Mouse (Mus musculus): ENCODE results near the gene Akap17b. TPM values are rescaled to one million over a fixed set of nuclear protein-coding genes. Genes with fewer than 3 reads are reported as not detected.

Gene Akap17b
- polyA plus RNA-seq, 1 experiment from 2014 or later, result 6.2 TPM

GRCm38 (mm10) chrX:36595247-36595646 lies 49.9 kb downstream of the Akap17b start:
- no peak overlapping the region for H3K4me2 ChIP-seq (ENCODE audit: low read length)
- no peak for ATAC-seq (ENCODE audit: low FRiP score, low TSS enrichment)

GRCm38 (mm10) chrX:36591539-36591938 lies 53.7 kb downstream of the Akap17b start:
- ATAC-seq (ENCODE audit: low FRiP score, low TSS enrichment), result no peak
- no peak overlapping the region for H3K4me3 ChIP-seq (replicated peaks; ENCODE audit: low read depth, low read length)
- no peak overlapping the region for H3K4me2 ChIP-seq (ENCODE audit: low read length)
- no peaks in the 10 kb centered on the region for H3K27me3 ChIP-seq (ENCODE audit: control insufficient read depth, insufficient read depth, low read length)
- H3K27ac ChIP-seq (replicated peaks; ENCODE audit: low read depth, low read length), result no peak overlapping the region
- DNase-seq, result no peak
- H3K36me3 ChIP-seq (ENCODE audit: control insufficient read depth, insufficient read depth, low read length), result no peaks in the 10 kb centered on the region
- H3K9ac ChIP-seq (replicated peaks; ENCODE audit: low read length), result no peak overlapping the region
- no peaks in the 10 kb centered on the region for H3K9me3 ChIP-seq (ENCODE audit: control insufficient read depth, low read length)
- 76% methylated on average over 4 of the region's 4 CpGs for WGBS
- H3K4me1 ChIP-seq (ENCODE audit: control insufficient read depth, insufficient read depth, low read length), result peaks cover 5% of the 10 kb centered on the region

More at GRCm38 (mm10) chrX:36595247-36595646, 49.9 kb downstream of the Akap17b start:
- Histone ChIP-seq H3K36me3 (ENCODE audit: control insufficient read depth, insufficient read depth, low read length) (no peaks in the 10 kb centered on the region), H3K27ac (replicated peaks; ENCODE audit: low read depth, low read length) (no peak overlapping the region), H3K9me3 (ENCODE audit: control insufficient read depth, low read length) (no peaks in the 10 kb centered on the region), H3K4me3 (replicated peaks; ENCODE audit: low read depth, low read length) (no peak overlapping the region), H3K4me1 (ENCODE audit: control insufficient read depth, insufficient read depth, low read length) (peaks cover 8% of the 10 kb centered on the region; the same call in 1 of the 2 replicates), H3K27me3 (ENCODE audit: control insufficient read depth, insufficient read depth, low read length) (no peaks in the 10 kb centered on the region), H3K9ac (replicated peaks; ENCODE audit: low read length) (no peak overlapping the region)
- DNase-seq, result no peak
- WGBS, result 92% methylated on average over 3 of the region's 3 CpGs

GRCm38 (mm10) chrX:36591120-36591519 lies 54.1 kb downstream of the Akap17b start:
- ATAC-seq (ENCODE audit: low FRiP score, low TSS enrichment) (no peak), DNase-seq (no peak)
- no peak overlapping the region for H3K9ac ChIP-seq (replicated peaks; ENCODE audit: low read length)
- no peaks in the 10 kb centered on the region for H3K27me3 ChIP-seq (ENCODE audit: control insufficient read depth, insufficient read depth, low read length)
- WGBS, result 71% methylated on average over 1 of the region's 1 CpGs
- peaks cover 5% of the 10 kb centered on the region for H3K4me1 ChIP-seq (ENCODE audit: control insufficient read depth, insufficient read depth, low read length)
- H3K4me3 ChIP-seq (replicated peaks; ENCODE audit: low read depth, low read length), result no peak overlapping the region
- H3K4me2 ChIP-seq (ENCODE audit: low read length), result no peak overlapping the region
- no peak overlapping the region for H3K27ac ChIP-seq (replicated peaks; ENCODE audit: low read depth, low read length)
- no peaks in the 10 kb centered on the region for H3K9me3 ChIP-seq (ENCODE audit: control insufficient read depth, low read length)
- no peaks in the 10 kb centered on the region for H3K36me3 ChIP-seq (ENCODE audit: control insufficient read depth, insufficient read depth, low read length)

- Histone ChIP-seq H3K36me3 (ENCODE audit: control insufficient read depth, insufficient read depth, low read length) (no peaks in the 10 kb centered on the region), H3K4me3 (replicated peaks; ENCODE audit: low read depth, low read length) (no peak overlapping the region), H3K27ac (replicated peaks; ENCODE audit: low read depth, low read length) (no peak overlapping the region), H3K4me1 (ENCODE audit: control insufficient read depth, insufficient read depth, low read length) (peaks cover 5% of the 10 kb centered on the region), H3K27me3 (ENCODE audit: control insufficient read depth, insufficient read depth, low read length) (no peaks in the 10 kb centered on the region), H3K9me3 (ENCODE audit: control insufficient read depth, low read length) (no peaks in the 10 kb centered on the region), H3K9ac (replicated peaks; ENCODE audit: low read length) (no peak overlapping the region), H3K4me2 (ENCODE audit: low read length) (no peak overlapping the region)
- WGBS, result 83% methylated on average over 7 of the region's 7 CpGs
- ATAC-seq (ENCODE audit: low FRiP score, low TSS enrichment) (no peak), DNase-seq (no peak)
Measured at GRCm38 (mm10) chrX:36590266-36590665, 54.9 kb downstream of the Akap17b start.

GRCm38 (mm10) chrX:36587304-36588209 lies 57.6 kb downstream of the Akap17b start:
- ATAC-seq (ENCODE audit: low FRiP score, low TSS enrichment) (peak; percentile 84), DNase-seq (peak; percentile 82)
- Histone ChIP-seq H3K4me1 (ENCODE audit: control insufficient read depth, insufficient read depth, low read length) (peaks cover 5% of the 10 kb centered on the region), H3K36me3 (ENCODE audit: control insufficient read depth, insufficient read depth, low read length) (no peaks in the 10 kb centered on the region), H3K27ac (replicated peaks; ENCODE audit: low read depth, low read length) (peak overlapping the region; percentile 84), H3K9me3 (ENCODE audit: control insufficient read depth, low read length) (no peaks in the 10 kb centered on the region), H3K9ac (replicated peaks; ENCODE audit: low read length) (no peak overlapping the region), H3K4me3 (replicated peaks; ENCODE audit: low read depth, low read length) (no peak overlapping the region), H3K4me2 (ENCODE audit: low read length) (peak overlapping the region; percentile 32), H3K27me3 (ENCODE audit: control insufficient read depth, insufficient read depth, low read length) (no peaks in the 10 kb centered on the region)
- 50% methylated on average over 8 of the region's 8 CpGs for WGBS

GRCm38 (mm10) chrX:36586629-36587303 lies 58.4 kb downstream of the Akap17b start:
- Histone ChIP-seq H3K27me3 (ENCODE audit: control insufficient read depth, insufficient read depth, low read length) (no peaks in the 10 kb centered on the region), H3K9ac (replicated peaks; ENCODE audit: low read length) (no peak overlapping the region), H3K36me3 (ENCODE audit: control insufficient read depth, insufficient read depth, low read length) (no peaks in the 10 kb centered on the region), H3K4me3 (replicated peaks; ENCODE audit: low read depth, low read length) (no peak overlapping the region), H3K27ac (replicated peaks; ENCODE audit: low read depth, low read length) (peak overlapping the region; percentile 84), H3K4me1 (ENCODE audit: control insufficient read depth, insufficient read depth, low read length) (peaks cover 5% of the 10 kb centered on the region), H3K4me2 (ENCODE audit: low read length) (peak overlapping the region; percentile 32), H3K9me3 (ENCODE audit: control insufficient read depth, low read length) (no peaks in the 10 kb centered on the region)
- WGBS, result 32% methylated on average over 1 of the region's 1 CpGs
- ATAC-seq (ENCODE audit: low FRiP score, low TSS enrichment) (no peak), DNase-seq (peak; percentile 23)

GRCm38 (mm10) chrX:36562079-36562478 lies 83.1 kb downstream of the Akap17b start:
- WGBS, result 42% methylated on average over 3 of the region's 3 CpGs

GRCm38 (mm10) chrX:36561650-36562049 lies 83.5 kb downstream of the Akap17b start:
- no peaks in the 10 kb centered on the region for H3K9me3 ChIP-seq (ENCODE audit: control insufficient read depth, low read length)
- no peaks in the 10 kb centered on the region for H3K36me3 ChIP-seq (ENCODE audit: control insufficient read depth, insufficient read depth, low read length)
- 21% methylated on average over 7 of the region's 7 CpGs for WGBS
- no peaks in the 10 kb centered on the region for H3K4me1 ChIP-seq (ENCODE audit: control insufficient read depth, insufficient read depth, low read length)
- H3K4me2 ChIP-seq (ENCODE audit: low read length), result no peak overlapping the region
- no peak for ATAC-seq (ENCODE audit: low FRiP score, low TSS enrichment)
- peak; percentile 80 for DNase-seq
- no peaks in the 10 kb centered on the region for H3K27me3 ChIP-seq (ENCODE audit: control insufficient read depth, insufficient read depth, low read length)
- H3K27ac ChIP-seq (replicated peaks; ENCODE audit: low read depth, low read length), result no peak overlapping the region
- H3K9ac ChIP-seq (replicated peaks; ENCODE audit: low read length), result no peak overlapping the region
- H3K4me3 ChIP-seq (replicated peaks; ENCODE audit: low read depth, low read length), result no peak overlapping the region

More at GRCm38 (mm10) chrX:36562079-36562478, 83.1 kb downstream of the Akap17b start:
- H3K4me1 ChIP-seq (ENCODE audit: control insufficient read depth, insufficient read depth, low read length), result no peaks in the 10 kb centered on the region
- no peak overlapping the region for H3K4me2 ChIP-seq (ENCODE audit: low read length)
- H3K27ac ChIP-seq (replicated peaks; ENCODE audit: low read depth, low read length), result no peak overlapping the region
- DNase-seq (no peak), ATAC-seq (ENCODE audit: low FRiP score, low TSS enrichment) (no peak)
- no peaks in the 10 kb centered on the region for H3K36me3 ChIP-seq (ENCODE audit: control insufficient read depth, insufficient read depth, low read length)
- H3K27me3 ChIP-seq (ENCODE audit: control insufficient read depth, insufficient read depth, low read length), result no peaks in the 10 kb centered on the region
- H3K4me3 ChIP-seq (replicated peaks; ENCODE audit: low read depth, low read length), result no peak overlapping the region
- no peaks in the 10 kb centered on the region for H3K9me3 ChIP-seq (ENCODE audit: control insufficient read depth, low read length)
- H3K9ac ChIP-seq (replicated peaks; ENCODE audit: low read length), result no peak overlapping the region

Measured in midbrain, embryonic 14.5 days (tissue).